Mouse (Mus musculus) kidney, postnatal 0 days (tissue): ENCODE measurements around the gene Kcnd3. TPM values are rescaled to one million over a fixed set of nuclear protein-coding genes. Genes with fewer than 3 reads are reported as not detected.
"Not testable (repeated sequence)": the region's sequence is repeated elsewhere in the genome, so short reads cannot be mapped to it uniquely, and the experiment has no call there.

Experiments used
- ATAC-seq: fragments of 200-750 bp; cut with Nextera tagmentation; replicated peaks from 2 replicates; pipeline ENCODE4 v1.8.0; 2017; ENCODE audit warnings: low read depth, moderate number of reproducible peaks, moderate TSS enrichment, moderate library complexity; ENCODE audit not compliant: low FRiP score
- DNase-seq: peaks from one replicate; pipeline ENCODE4 v3.0.0-alpha.2; 2016; ENCODE audit warnings: low spot score
- H3K27ac ChIP-seq: fragments of 300-500 bp; sonication (generic); 2 replicates; pipeline ENCODE4 v1.5.1; 2014; ENCODE audit warnings: mild to moderate bottlenecking
- H3K27me3 ChIP-seq: fragments of 300-500 bp; sonication (generic); 2 replicates; pipeline ENCODE4 v1.6.1; 2014; ENCODE audit warnings: low read length, mixed read lengths; ENCODE audit not compliant: insufficient read depth
- H3K36me3 ChIP-seq: fragments of 300-500 bp; sonication (generic); 2 replicates; pipeline ENCODE4 v1.6.1; 2014; ENCODE audit warnings: low read length, mixed read lengths; ENCODE audit not compliant: insufficient read depth
- H3K4me1 ChIP-seq: fragments of 300-500 bp; sonication (generic); replicated peaks from 2 replicates; pipeline ENCODE4 v1.6.1; 2014; ENCODE audit warnings: antibody characterized with exemption, low read length, mixed read lengths; ENCODE audit not compliant: insufficient read depth
- H3K4me2 ChIP-seq: fragments of 300-500 bp; sonication (generic); 2 replicates; pipeline ENCODE4 v1.6.1; 2014; ENCODE audit warnings: mild to moderate bottlenecking, low read length, moderate library complexity, mixed read lengths
- H3K4me3 ChIP-seq: fragments of 300-500 bp; sonication (generic); replicated peaks from 2 replicates; pipeline ENCODE4 v1.5.1; 2014; ENCODE audit warnings: low read depth, low read length
- H3K9ac ChIP-seq: fragments of 300-500 bp; sonication (generic); 2 replicates; pipeline ENCODE4 v1.6.1; 2014; ENCODE audit warnings: low read depth, low read length
- H3K9me3 ChIP-seq: fragments of 300-500 bp; sonication (generic); replicated peaks from 2 replicates; pipeline ENCODE4 v1.6.1; 2016; ENCODE audit warnings: low read length, inconsistent platforms, mixed read lengths
- CTCF ChIP-seq: IDR thresholded peaks from 2 replicates; pipeline ENCODE4 v1.5.1; 2016; ENCODE audit warnings: antibody characterized with exemption, low read depth, mild to moderate bottlenecking, moderate library complexity
- WGBS: fragments of 180-500 bp; shearing (Covaris S2); extraction: QIAGEN DNeasy Blood & Tissue Kit; methylation state at CpG from one replicate; pipeline ENCODE4 v1.1.7; 2014; 5-methylcytosine and 5-hydroxymethylcytosine counted together
- polyA plus RNA-seq: library from polyadenylated mRNA; unstranded; fragments of >200 nt; fragmentation: Nextera tagmentation; extraction: Ambion mirVana; gene quantifications from 2 replicates; pipeline ENCODE4 v1.2.1, GENCODE M21; 2015

The Kcnd3 gene
- polyA plus RNA-seq, 1 experiment from 2014 or later, result 2.9 TPM

- H3K9me3 ChIP-seq, result no peaks in the 10 kb centered on the region
- no peak overlapping the region for H3K9ac ChIP-seq
- no peak overlapping the region for H3K27ac ChIP-seq
- no peak overlapping the region for H3K4me3 ChIP-seq
- TF ChIP-seq CTCF, result no peak
- H3K27me3 ChIP-seq, result no peaks in the 10 kb centered on the region
- H3K4me2 ChIP-seq, result peak overlapping the region; percentile 25
- WGBS, result 29% methylated on average over 20 of the region's 20 CpGs
- H3K4me1 ChIP-seq, result no peaks in the 10 kb centered on the region
- H3K36me3 ChIP-seq, result no peaks in the 10 kb centered on the region
- DNase-seq, result no peak
- peak; percentile 13; the same call in 1 of the 2 replicates for ATAC-seq
Measured at GRCm38 (mm10) chr3:105695476-105696386, 243.6 kb downstream of the Kcnd3 start.

GRCm38 (mm10) chr3:105696387-105697147 lies 244.4 kb downstream of the Kcnd3 start:
- 71% methylated on average over 17 of the region's 17 CpGs for WGBS
- H3K4me2 ChIP-seq, result no peak overlapping the region
- ATAC-seq (no peak), DNase-seq (no peak)
- TF ChIP-seq CTCF, result no peak
- H3K9me3 ChIP-seq, result no peaks in the 10 kb centered on the region
- no peaks in the 10 kb centered on the region for H3K4me1 ChIP-seq
- no peaks in the 10 kb centered on the region for H3K36me3 ChIP-seq
- no peaks in the 10 kb centered on the region for H3K27me3 ChIP-seq
- H3K9ac ChIP-seq, result no peak overlapping the region
- no peak overlapping the region for H3K4me3 ChIP-seq
- no peak overlapping the region for H3K27ac ChIP-seq

GRCm38 (mm10) chr3:105697148-105697441 lies 245.0 kb downstream of the Kcnd3 start:
- no peaks in the 10 kb centered on the region for H3K36me3 ChIP-seq

GRCm38 (mm10) chr3:105698311-105698710 lies 246.2 kb downstream of the Kcnd3 start:
- WGBS, result 90% methylated on average over 1 of the region's 1 CpGs
- ATAC-seq, result no peak
- Histone ChIP-seq H3K9me3 (no peaks in the 10 kb centered on the region), H3K4me2 (no peak overlapping the region), H3K36me3 (no peaks in the 10 kb centered on the region), H3K4me3 (no peak overlapping the region), H3K27ac (no peak overlapping the region), H3K27me3 (no peaks in the 10 kb centered on the region), H3K4me1 (no peaks in the 10 kb centered on the region), H3K9ac (no peak overlapping the region)
- TF ChIP-seq CTCF, result no peak
- no peak for DNase-seq

More at GRCm38 (mm10) chr3:105697148-105697441, 245.0 kb downstream of the Kcnd3 start:
- no peak for TF ChIP-seq CTCF
- no peak for ATAC-seq
- Histone ChIP-seq H3K4me2 (no peak overlapping the region), H3K4me3 (no peak overlapping the region), H3K9me3 (no peaks in the 10 kb centered on the region), H3K9ac (no peak overlapping the region), H3K27ac (no peak overlapping the region), H3K4me1 (no peaks in the 10 kb centered on the region), H3K27me3 (no peaks in the 10 kb centered on the region)
- DNase-seq, result no peak
- WGBS, result 60% methylated on average over 5 of the region's 5 CpGs

- DNase-seq, result no peak
- no peak overlapping the region for H3K27ac ChIP-seq
Measured at GRCm38 (mm10) chr3:105699241-105699933, 247.3 kb downstream of the Kcnd3 start.

GRCm38 (mm10) chr3:105700786-105701185 lies 248.7 kb downstream of the Kcnd3 start:
- not testable (repeated sequence) for H3K9me3 ChIP-seq, H3K9ac ChIP-seq, H3K4me3 ChIP-seq, ATAC-seq, DNase-seq, H3K4me1 ChIP-seq, H3K27me3 ChIP-seq, H3K36me3 ChIP-seq, H3K27ac ChIP-seq, H3K4me2 ChIP-seq
- 29% methylated on average over 1 of the region's 1 CpGs for WGBS

More at GRCm38 (mm10) chr3:105699241-105699933, 247.3 kb downstream of the Kcnd3 start:
- Histone ChIP-seq H3K9ac (no peak overlapping the region), H3K4me2 (no peak overlapping the region), H3K4me3 (no peak overlapping the region), H3K4me1 (no peaks in the 10 kb centered on the region), H3K36me3 (no peaks in the 10 kb centered on the region), H3K27me3 (no peaks in the 10 kb centered on the region), H3K9me3 (no peaks in the 10 kb centered on the region)
- no peak for TF ChIP-seq CTCF
- WGBS, result 61% methylated on average over 3 of the region's 3 CpGs
- ATAC-seq, result no peak
